29 mouse cellular contexts compared by ENCODE assay signal in the genomic region with DNA sequence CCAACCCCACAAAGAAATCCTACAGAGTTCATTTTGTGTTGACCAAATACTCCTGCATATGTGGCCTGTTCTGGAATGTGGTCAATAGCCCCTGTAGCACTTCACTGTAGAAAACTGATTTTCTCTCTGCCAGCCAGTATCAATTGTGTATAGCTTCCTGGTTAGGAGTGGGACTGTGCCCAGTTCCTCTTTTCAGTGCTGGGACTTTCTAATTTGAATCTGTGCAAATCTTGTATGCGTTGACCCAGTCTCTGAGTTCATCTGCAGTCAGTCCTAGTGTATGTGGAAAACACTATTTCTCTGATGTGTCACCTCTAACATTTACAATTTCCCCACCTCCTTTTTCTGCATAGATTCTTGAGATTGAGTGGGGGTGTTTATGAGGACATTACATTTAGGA.
"Had no signal": no experiment of that assay in that cellular context is flagged by ENCODE, and none has a peak within 500 bp of the region (broad histone marks: within the 10 kb centered on the region; RNA-seq: fewer than 3 reads in every experiment).

No protein-coding gene starts in this region.

- H3K4me3 ChIP-seq: limb, embryonic 10.5 days; limb, embryonic 12.5 days; limb, embryonic 13.5 days; limb, embryonic 15.5 days; liver, embryonic 12.5 days; liver, embryonic 13.5 days; liver, embryonic 15.5 days; lung, embryonic 15.5 days; megakaryocyte, embryonic 14.5 days; midbrain, embryonic 10.5 days; midbrain, embryonic 12.5 days; midbrain, embryonic 13.5 days; midbrain, embryonic 15.5 days; myocyte had no signal

- H3K4me2 ChIP-seq: limb, embryonic 12.5 days; limb, embryonic 13.5 days; limb, embryonic 15.5 days; liver, embryonic 11.5 days; liver, embryonic 12.5 days; liver, embryonic 13.5 days; liver, embryonic 15.5 days; lung, embryonic 14.5 days; lung, embryonic 15.5 days; midbrain, embryonic 11.5 days; midbrain, embryonic 12.5 days; midbrain, embryonic 13.5 days; midbrain, embryonic 15.5 days had no signal

- H3K4me1 ChIP-seq: limb, embryonic 10.5 days; limb, embryonic 12.5 days; limb, embryonic 13.5 days; limb, embryonic 15.5 days; liver, embryonic 12.5 days; liver, embryonic 13.5 days; liver, embryonic 15.5 days; lung, embryonic 15.5 days; megakaryocyte, embryonic 14.5 days; midbrain, embryonic 10.5 days; midbrain, embryonic 12.5 days; midbrain, embryonic 13.5 days; midbrain, embryonic 15.5 days had no signal

- H3K27me3 ChIP-seq: limb, embryonic 12.5 days; limb, embryonic 13.5 days; limb, embryonic 15.5 days; liver, embryonic 12.5 days; liver, embryonic 13.5 days; liver, embryonic 15.5 days; lung, embryonic 15.5 days; megakaryocyte, embryonic 14.5 days; midbrain, embryonic 12.5 days; midbrain, embryonic 13.5 days; midbrain, embryonic 15.5 days had no signal

- H3K27ac ChIP-seq: limb, embryonic 10.5 days; limb, embryonic 12.5 days; limb, embryonic 13.5 days; limb, embryonic 15.5 days; liver, embryonic 12.5 days; liver, embryonic 13.5 days; liver, embryonic 14.5 days; liver, embryonic 15.5 days; lung, embryonic 15.5 days; macrophage; midbrain, embryonic 10.5 days; midbrain, embryonic 12.5 days; midbrain, embryonic 13.5 days; midbrain, embryonic 15.5 days had no signal

- H3K9ac ChIP-seq: limb, embryonic 12.5 days; limb, embryonic 13.5 days; limb, embryonic 15.5 days; liver, embryonic 12.5 days; liver, embryonic 13.5 days; liver, embryonic 14.5 days; liver, embryonic 15.5 days; liver, postnatal 0 days; lung, embryonic 14.5 days; lung, embryonic 15.5 days; midbrain, embryonic 12.5 days; midbrain, embryonic 13.5 days; midbrain, embryonic 15.5 days had no signal

- H3K36me3 ChIP-seq: limb, embryonic 10.5 days; limb, embryonic 12.5 days; limb, embryonic 13.5 days; limb, embryonic 15.5 days; liver, embryonic 12.5 days; liver, embryonic 13.5 days; liver, embryonic 15.5 days; lung, embryonic 15.5 days; midbrain, embryonic 10.5 days; midbrain, embryonic 12.5 days; midbrain, embryonic 13.5 days; midbrain, embryonic 15.5 days had no signal

- H3K9me3 ChIP-seq: limb, embryonic 10.5 days; limb, embryonic 12.5 days; limb, embryonic 13.5 days; limb, embryonic 15.5 days; liver, embryonic 12.5 days; liver, embryonic 13.5 days; liver, embryonic 15.5 days; lung, embryonic 15.5 days; megakaryocyte, embryonic 14.5 days; midbrain, embryonic 10.5 days; midbrain, embryonic 12.5 days; midbrain, embryonic 13.5 days; midbrain, embryonic 15.5 days had no signal

- DNase-seq: left cerebral cortex, postnatal 4 days; liver; liver, embryonic 13.5 days; liver, postnatal 0 days; lung, adult 18-20 months; lung, adult 2 months; lung, embryonic 14.5 days; lung, postnatal 10 days; lung, postnatal 14 days; lung, postnatal 36 days; lung, postnatal 4 days; midbrain, embryonic 14.5 days had no signal
